Mouse (Mus musculus): ENCODE measurements around the gene Cyfip2.

DNA sequence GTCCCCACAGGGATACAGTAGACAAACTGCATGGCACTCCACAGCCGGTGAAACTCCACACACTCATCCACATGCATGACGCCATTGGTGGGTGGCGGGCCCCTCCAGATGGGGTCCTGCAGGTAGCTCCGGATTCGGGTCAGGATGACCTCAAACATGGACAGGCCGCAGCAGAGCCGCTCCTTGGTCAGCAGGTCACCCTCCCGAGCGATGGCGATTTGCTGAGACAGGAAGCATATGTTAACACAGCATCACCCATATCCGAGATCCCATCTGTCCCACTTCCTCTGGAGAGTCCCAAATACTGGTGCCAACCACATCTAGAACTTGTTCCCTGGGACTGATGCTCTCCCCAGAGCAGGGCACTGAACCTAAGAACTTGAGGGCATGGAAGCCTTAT, 112.0 kb downstream of the Cyfip2 start:
- TF ChIP-seq POLR2A (IDR thresholded peaks at IDR 0.05; ENCODE audit: insufficient read depth, low read depth, low read length) (no peak), EP300 (IDR thresholded peaks at IDR 0.05; ENCODE audit: insufficient read depth, low read depth, low read length) (no peak)

All from heart, adult 2 months (tissue).